Mouse (Mus musculus) heart, embryonic 10.5 days (tissue): ENCODE results near the gene Fahd1. TPM values are rescaled to one million over a fixed set of nuclear protein-coding genes. Genes with fewer than 3 reads are reported as not detected.

Experiments
- DNase-seq: peaks from one replicate; pipeline ENCODE4 v3.0.0-alpha.2; 2017; ENCODE audit warnings: low spot score
- H3K27ac ChIP-seq: fragments of 300-500 bp; sonication (generic); 2 replicates; pipeline ENCODE4 v1.5.1; 2016; ENCODE audit warnings: mild to moderate bottlenecking
- H3K27me3 ChIP-seq: fragments of 300-500 bp; sonication (generic); 2 replicates; pipeline ENCODE4 v1.6.1; 2016; ENCODE audit warnings: mild to moderate bottlenecking; ENCODE audit not compliant: poor library complexity, insufficient read depth, severe bottlenecking
- H3K36me3 ChIP-seq: fragments of 300-500 bp; sonication (generic); 2 replicates; pipeline ENCODE4 v1.6.1; 2016; ENCODE audit warnings: mild to moderate bottlenecking, moderate library complexity
- H3K4me1 ChIP-seq: fragments of 300-500 bp; sonication (generic); 2 replicates; pipeline ENCODE4 v1.6.1; 2016; ENCODE audit warnings: mild to moderate bottlenecking
- H3K4me3 ChIP-seq: fragments of 300-500 bp; sonication (generic); 2 replicates; pipeline ENCODE4 v1.5.1; 2016; ENCODE audit warnings: mild to moderate bottlenecking, moderate library complexity
- H3K9me3 ChIP-seq: fragments of 300-500 bp; sonication (generic); 2 replicates; pipeline ENCODE4 v1.6.1; 2016; ENCODE audit warnings: mild to moderate bottlenecking, moderate library complexity
- WGBS: fragments of 180-500 bp; shearing (Covaris S2); methylation state at CpG from one replicate; pipeline ENCODE4 v1.1.7; 2016; 5-methylcytosine and 5-hydroxymethylcytosine counted together
- polyA plus RNA-seq: library from polyadenylated mRNA; unstranded; fragments of >200 nt; fragmentation: Nextera tagmentation; extraction: Ambion mirVana; gene quantifications from 2 replicates; pipeline ENCODE4 v1.2.1, GENCODE M21; 2016

Gene Fahd1
- polyA plus RNA-seq, 1 experiment from 2014 or later: 31.4 TPM

DNA sequence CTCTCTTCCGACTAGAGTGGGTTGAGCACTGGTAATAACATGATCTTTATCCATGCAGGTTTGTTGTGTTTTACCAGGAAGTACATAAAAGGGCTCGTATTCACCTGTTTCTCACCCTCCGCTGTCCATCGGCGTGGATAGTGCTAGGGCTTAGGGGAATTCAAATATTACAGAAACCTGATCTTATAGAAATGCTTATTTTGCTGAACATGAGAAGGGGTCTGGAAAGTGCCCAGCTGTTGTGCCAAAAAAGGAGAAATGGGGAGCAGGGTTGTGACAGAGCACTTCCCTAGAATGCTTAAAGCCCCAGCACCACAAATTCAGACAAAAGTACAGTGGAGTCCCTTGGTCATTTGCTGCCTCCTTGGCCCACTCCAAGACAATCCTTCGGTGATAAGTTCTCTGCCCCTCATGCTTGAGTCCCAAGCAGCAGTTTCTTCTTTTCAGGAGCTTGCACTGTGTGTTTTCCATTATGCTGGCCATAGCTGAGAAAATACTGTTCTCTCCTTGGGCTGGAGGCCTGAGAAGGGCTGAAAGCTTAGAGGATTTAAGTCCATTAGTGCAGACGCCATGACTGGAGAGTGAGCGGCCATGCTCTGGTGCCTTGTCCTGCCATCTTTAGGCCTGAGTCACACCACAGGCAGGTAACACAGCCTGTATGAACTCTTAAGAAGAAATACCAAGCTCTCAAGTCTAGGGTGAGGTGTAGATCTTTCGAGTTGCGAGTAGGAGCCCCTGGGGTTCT lies 1.4 kb upstream of the Fahd1 start:
- WGBS: 79% methylated on average over 10 of the region's 10 CpGs
- Histone ChIP-seq H3K36me3 (peaks cover 27% of the 10 kb centered on the region; the same call in 1 of the 2 replicates), H3K27ac (no peak overlapping the region), H3K4me1 (peaks cover 21% of the 10 kb centered on the region), H3K27me3 (peaks cover 11% of the 10 kb centered on the region), H3K9me3 (no peaks in the 10 kb centered on the region), H3K4me3 (peak overlapping the region; percentile 85)
- DNase-seq: no peak

DNA sequence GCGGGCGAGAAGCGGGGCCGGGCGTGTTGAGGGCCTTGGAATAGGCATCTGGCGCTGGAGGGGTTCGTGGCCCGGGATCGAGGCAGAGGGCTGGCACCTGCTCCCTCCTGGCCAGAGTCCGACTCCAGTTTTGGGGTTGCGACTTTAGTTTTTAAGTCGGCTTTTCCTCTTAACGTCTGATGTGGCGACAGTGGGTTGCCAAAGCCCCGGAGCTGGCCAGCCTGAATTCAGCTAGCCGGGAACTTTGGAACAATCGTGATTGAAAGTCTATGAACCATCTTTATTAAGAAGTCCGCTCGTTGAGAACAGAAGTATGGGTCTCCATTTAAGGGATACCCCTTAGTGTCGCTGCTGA lies 586 bp upstream of the Fahd1 start:
- Histone ChIP-seq H3K9me3 (no peaks in the 10 kb centered on the region), H3K4me3 (peak overlapping the region; percentile 85), H3K36me3 (peaks cover 20% of the 10 kb centered on the region; the same call in 1 of the 2 replicates), H3K27me3 (peaks cover 11% of the 10 kb centered on the region), H3K27ac (peak overlapping the region; percentile 96), H3K4me1 (peaks cover 21% of the 10 kb centered on the region)
- WGBS: 1% methylated on average over 20 of the region's 20 CpGs
- DNase-seq: no peak

DNA sequence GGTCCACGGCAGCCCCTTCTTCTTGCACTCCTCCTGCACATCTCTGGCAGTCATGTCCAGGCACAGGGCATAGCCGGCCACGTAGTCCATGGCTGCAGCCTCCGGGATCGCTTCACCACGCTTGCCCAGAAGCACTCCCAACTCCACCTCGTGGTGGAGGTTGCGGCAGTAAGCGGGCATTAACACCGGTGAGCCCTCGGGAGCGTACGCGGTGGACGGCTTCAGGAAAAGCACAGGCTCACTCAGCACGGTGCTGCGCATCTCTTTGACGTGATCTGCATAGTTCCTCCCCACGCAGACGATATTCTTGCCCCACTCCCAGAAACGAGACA lies 465 bp downstream of the Fahd1 start:
- Histone ChIP-seq H3K9me3 (no peaks in the 10 kb centered on the region), H3K36me3 (peaks cover 15% of the 10 kb centered on the region; the same call in 1 of the 2 replicates), H3K27me3 (peaks cover 11% of the 10 kb centered on the region), H3K4me3 (peak overlapping the region; percentile 85), H3K4me1 (peaks cover 21% of the 10 kb centered on the region), H3K27ac (peak overlapping the region; percentile 96)
- WGBS: under 1% methylated on average over 21 of the region's 21 CpGs
- no peak for DNase-seq

DNA sequence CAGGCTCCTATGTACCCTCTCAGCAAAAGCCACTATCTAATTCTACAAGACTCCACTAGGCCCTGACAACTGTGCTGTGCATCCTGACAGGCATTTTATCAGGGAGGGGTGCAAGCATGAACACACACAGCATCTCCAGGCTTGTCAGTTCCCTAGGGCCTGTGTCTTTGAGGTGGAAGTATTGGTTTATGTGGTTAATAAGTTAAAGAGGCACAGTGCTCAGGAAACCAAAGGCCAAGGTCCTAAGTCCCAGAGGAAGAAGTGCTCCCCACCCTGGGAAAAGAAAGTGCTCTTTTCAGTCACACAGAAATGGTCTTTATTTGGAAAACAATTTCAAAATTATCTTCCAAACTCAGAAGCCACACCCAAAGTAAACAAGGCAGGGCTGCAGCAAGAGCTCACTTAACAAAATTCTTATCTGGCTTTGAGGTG lies 1.5 kb downstream of the Fahd1 start:
- peak overlapping the region; percentile 96; the same call in 1 of the 2 replicates for H3K27ac ChIP-seq
- H3K4me1 ChIP-seq: peaks cover 21% of the 10 kb centered on the region
- DNase-seq: peak; percentile 83
- H3K27me3 ChIP-seq: peaks cover 18% of the 10 kb centered on the region
- peak overlapping the region; percentile 85 for H3K4me3 ChIP-seq
- no peaks in the 10 kb centered on the region for H3K9me3 ChIP-seq
- H3K36me3 ChIP-seq: peaks cover 9% of the 10 kb centered on the region; the same call in 1 of the 2 replicates

DNA sequence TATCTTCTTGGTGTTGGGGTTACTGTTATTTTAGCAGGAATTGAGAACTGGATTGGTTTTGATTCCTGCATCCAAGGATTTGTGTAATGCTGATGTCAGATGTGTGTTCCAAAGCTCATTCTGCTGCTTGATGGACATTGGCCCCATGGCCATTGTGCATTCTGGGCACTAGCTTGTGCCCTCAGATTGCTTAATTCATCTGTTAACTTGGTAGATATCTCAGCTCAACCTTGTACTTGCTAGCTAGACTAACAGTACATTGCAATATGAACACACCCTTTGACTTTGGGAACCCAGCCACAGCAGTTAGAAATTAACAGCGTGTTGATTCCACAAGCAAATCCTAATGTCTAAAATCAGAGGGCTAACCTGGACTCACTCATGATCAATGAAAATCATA lies 2.8 kb downstream of the Fahd1 start:
- Histone ChIP-seq H3K4me3 (no peak overlapping the region), H3K36me3 (no peaks in the 10 kb centered on the region), H3K9me3 (no peaks in the 10 kb centered on the region), H3K27me3 (peaks cover 18% of the 10 kb centered on the region), H3K27ac (no peak overlapping the region), H3K4me1 (peaks cover 21% of the 10 kb centered on the region)
- DNase-seq: no peak
- 89% methylated on average over 1 of the region's 1 CpGs for WGBS

DNA sequence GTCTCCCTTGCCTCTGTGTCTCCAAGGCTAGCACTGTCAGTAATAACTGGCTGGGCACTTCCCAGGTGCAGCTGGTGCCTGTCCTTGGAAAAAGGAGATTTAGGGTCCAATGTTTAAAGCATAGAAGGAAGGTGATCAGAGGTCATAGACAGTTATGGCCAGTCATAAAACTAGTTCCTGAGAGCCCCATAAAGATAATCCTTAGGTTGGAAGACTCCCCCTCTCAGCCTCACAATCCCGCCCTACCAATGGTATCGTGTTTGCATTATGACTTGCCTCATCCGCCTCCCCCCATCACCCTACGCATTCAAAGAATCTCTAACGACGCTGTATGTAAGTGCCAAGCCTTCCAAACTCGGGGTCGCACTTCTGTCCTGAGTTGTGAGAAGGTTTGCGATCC lies 5.6 kb downstream of the Fahd1 start:
- no peaks in the 10 kb centered on the region for H3K36me3 ChIP-seq
- no peak for DNase-seq
- H3K4me3 ChIP-seq: no peak overlapping the region
- H3K27me3 ChIP-seq: peaks cover 14% of the 10 kb centered on the region
- peaks cover 10% of the 10 kb centered on the region for H3K4me1 ChIP-seq
- H3K9me3 ChIP-seq: no peaks in the 10 kb centered on the region
- no peak overlapping the region for H3K27ac ChIP-seq
- WGBS: 47% methylated on average over 9 of the region's 9 CpGs

DNA sequence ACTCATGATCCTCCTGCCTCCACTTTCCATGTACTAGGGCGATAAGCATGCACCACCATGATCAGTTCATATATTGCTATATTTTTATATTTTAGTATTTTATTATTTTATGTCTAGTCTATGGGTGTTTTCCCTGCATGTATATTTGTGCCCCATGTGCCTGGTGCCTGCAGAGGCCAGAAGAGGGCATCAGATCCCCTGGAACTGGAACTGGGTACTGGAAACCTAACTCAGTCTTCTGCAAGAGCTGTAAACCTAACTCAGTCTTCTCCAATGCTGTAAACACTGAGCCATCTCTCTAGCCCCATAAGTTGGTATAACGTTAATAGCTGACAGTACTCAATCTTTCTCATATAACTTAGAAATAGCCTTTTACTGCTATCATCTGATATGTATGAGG lies 7.5 kb downstream of the Fahd1 start:
- H3K36me3 ChIP-seq: no peaks in the 10 kb centered on the region
- H3K9me3 ChIP-seq: no peaks in the 10 kb centered on the region
- H3K4me3 ChIP-seq: no peak overlapping the region
- whole genome bisulfite sequencing: 54% methylated on average over 2 of the region's 2 CpGs
- peaks cover 14% of the 10 kb centered on the region for H3K27me3 ChIP-seq
- no peak for DNase-seq
- H3K27ac ChIP-seq: no peak overlapping the region
- no peaks in the 10 kb centered on the region for H3K4me1 ChIP-seq

DNA sequence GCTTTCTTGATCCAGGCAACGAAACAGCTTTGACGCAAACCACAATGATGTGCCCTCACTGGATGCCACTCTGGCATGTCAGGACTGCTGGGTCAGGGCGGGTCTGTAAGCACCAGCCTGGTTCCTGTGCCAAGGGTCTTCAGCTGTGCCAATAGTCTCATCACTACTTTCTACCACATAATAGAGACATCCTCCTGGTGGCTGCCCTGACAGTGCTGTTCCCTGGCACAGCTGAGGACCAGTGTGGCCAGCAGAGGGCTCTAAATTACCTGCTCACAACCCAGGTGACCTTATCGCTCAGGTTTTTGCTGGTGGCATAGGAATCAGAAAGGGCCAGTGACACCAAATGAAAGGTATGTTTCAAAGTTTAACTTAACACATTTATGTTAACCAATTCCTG lies 9.0 kb downstream of the Fahd1 start:
- DNase-seq: no peak
- H3K4me3 ChIP-seq: no peak overlapping the region
- no peak overlapping the region for H3K27ac ChIP-seq
- H3K4me1 ChIP-seq: no peaks in the 10 kb centered on the region
- H3K9me3 ChIP-seq: no peaks in the 10 kb centered on the region
- H3K36me3 ChIP-seq: no peaks in the 10 kb centered on the region
- 52% methylated on average over 4 of the region's 4 CpGs for WGBS
- peaks cover 17% of the 10 kb centered on the region for H3K27me3 ChIP-seq

DNA sequence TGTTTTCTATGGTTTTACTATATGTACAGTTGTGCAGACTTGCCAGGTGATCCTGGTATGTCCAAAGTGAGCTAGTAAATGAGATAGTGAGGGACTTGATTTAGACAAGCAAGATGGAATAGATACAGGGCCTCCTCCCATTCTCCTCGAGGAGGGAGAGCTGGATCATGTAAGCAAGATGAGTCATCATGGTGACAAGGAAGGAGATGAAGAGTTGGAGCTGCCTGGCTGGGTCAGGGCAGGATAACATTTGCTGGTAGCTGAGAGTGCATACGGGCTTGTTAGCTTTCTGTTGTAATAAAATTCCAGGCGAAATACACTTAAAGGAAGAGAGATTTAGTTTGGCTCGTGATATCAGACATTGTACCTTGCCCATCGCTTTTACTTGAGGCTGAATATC lies 9.8 kb downstream of the Fahd1 start:
- no peaks in the 10 kb centered on the region for H3K36me3 ChIP-seq
- H3K27me3 ChIP-seq: peaks cover 17% of the 10 kb centered on the region
- no peaks in the 10 kb centered on the region for H3K9me3 ChIP-seq
- DNase-seq: no peak
- no peaks in the 10 kb centered on the region for H3K4me1 ChIP-seq
- no peak overlapping the region for H3K27ac ChIP-seq
- no peak overlapping the region for H3K4me3 ChIP-seq
- WGBS: 47% methylated on average over 5 of the region's 5 CpGs

DNA sequence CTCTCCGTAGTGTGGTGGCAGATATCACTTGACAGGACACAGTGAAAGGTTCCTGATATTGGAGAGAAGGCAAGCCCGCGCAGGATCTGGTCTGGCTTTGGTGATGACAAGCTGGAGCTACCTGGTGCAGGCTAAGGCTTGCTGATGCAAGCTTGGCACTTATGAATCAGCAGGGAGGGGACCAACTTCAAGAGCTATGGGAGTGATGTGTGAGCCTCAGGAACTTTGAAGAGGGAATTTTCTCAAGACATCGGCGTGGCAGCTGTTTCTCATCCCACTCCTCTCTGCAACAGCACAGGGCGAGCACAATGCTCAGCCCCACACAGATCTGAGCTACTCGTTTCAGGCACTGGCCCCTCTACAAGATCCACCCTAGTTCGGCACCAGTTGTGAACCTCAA lies 10.3 kb downstream of the Fahd1 start, which contains the start of gene Hagh:
TSS of gene Hagh (plus strand) at position 302 of the 400 bp plus-strand sequence.
- WGBS: 56% methylated on average over 8 of the region's 8 CpGs
- peaks cover 17% of the 10 kb centered on the region for H3K27me3 ChIP-seq
- no peak within 1 kb of the TSS for H3K27ac ChIP-seq
- no peak within 1 kb of the TSS for H3K4me3 ChIP-seq
- no peaks in the 10 kb centered on the region for H3K4me1 ChIP-seq
- no peak for DNase-seq
- H3K36me3 ChIP-seq: no peaks in the 10 kb centered on the region
- H3K9me3 ChIP-seq: no peaks in the 10 kb centered on the region

DNA sequence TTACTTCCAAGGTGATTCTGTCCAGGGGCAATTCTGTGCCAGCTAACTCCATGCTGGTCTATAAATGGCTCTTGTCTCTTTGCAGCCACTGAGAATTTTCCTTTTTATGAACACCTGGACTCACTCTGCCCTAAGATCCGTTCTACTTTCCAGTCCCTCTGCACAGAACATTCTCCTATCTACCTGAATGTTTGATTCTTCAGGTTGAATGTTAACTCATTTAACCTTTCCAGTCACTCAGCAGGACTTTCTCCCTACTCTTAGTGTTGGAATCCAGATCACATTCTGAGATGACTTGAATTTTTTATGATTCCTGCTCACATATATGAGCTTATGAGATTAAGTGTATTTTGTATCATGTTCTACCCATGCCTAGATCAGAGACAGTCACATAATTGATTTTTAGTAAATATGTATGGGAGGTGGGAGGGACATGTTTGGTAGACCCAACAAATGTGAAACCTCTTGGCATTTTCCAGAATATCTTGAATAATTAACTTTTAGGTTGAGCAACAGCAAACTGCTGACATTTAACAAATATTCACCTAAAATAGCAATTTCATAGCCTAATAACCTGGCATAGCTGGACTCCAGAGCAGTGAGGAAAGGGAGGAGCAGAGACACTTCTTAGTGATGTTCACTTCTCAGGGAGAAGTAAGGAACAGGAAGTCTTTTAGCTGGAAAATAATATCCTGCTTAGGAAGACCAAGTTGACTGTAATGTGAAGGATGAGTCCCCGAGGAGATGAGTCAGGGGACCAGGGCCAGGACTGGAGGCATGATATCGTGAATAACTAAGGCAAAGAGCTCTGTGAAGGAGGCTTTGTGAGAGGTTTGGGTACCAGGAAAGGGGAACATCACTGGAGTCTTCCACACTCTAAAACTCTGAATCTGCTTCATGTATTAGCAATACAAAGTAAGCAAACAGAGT lies 28.5 kb downstream of the Fahd1 start:
- Histone ChIP-seq H3K4me3 (no peak overlapping the region), H3K27me3 (peaks cover 16% of the 10 kb centered on the region; the same call in 1 of the 2 replicates), H3K4me1 (no peaks in the 10 kb centered on the region), H3K9me3 (no peaks in the 10 kb centered on the region), H3K36me3 (no peaks in the 10 kb centered on the region), H3K27ac (no peak overlapping the region)
- DNase-seq: no peak
- 48% methylated on average over 3 of the region's 3 CpGs for WGBS

DNA sequence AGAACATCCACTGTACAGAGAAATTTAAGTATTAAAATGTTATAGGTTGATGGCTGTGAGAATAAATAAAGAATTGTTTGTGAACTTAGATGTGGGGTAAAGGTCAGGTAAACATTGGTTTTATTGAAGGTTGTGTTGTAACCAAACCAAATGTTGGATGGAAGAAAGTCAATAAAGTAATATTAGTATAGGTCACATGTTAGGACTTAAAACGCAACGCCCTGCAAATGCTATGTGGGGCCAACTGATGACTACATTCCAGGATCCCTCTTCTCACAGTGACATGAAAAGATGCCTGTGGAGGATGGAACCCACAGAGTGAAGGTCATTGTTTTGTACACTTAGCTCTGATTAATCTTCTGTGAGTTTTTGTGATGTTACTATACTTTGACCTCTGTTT lies 30.7 kb downstream of the Fahd1 start:
- WGBS: 65% methylated on average over 2 of the region's 2 CpGs

DNA sequence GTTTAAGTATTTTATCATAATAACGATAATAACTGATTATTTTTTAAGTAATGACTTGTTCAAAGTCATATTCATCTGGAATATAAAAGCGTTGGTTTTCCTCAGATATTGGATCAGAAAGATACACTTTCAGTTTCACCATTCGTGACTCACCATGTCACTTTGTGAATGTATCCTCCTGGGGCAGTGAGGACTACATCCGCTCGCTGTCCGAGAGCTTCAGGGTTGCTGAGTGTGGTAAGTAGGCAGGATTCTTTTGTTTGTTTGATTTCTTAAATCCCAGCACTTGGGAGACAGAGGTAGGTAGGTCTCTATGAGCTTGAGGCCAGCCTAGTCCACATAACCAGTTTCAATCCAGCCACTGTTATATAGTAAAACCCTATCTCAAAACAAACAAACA lies 32.0 kb downstream of the Fahd1 start:
- no peak for DNase-seq
- 52% methylated on average over 6 of the region's 6 CpGs for WGBS
- Histone ChIP-seq H3K4me3 (no peak overlapping the region), H3K9me3 (no peaks in the 10 kb centered on the region), H3K36me3 (no peaks in the 10 kb centered on the region), H3K27ac (no peak overlapping the region), H3K4me1 (no peaks in the 10 kb centered on the region), H3K27me3 (peaks cover 4% of the 10 kb centered on the region; the same call in 1 of the 2 replicates)

More for the DNA sequence above, 30.7 kb downstream of the Fahd1 start:
- H3K4me1 ChIP-seq: no peaks in the 10 kb centered on the region
- no peak overlapping the region for H3K27ac ChIP-seq
- H3K27me3 ChIP-seq: peaks cover 3% of the 10 kb centered on the region; the same call in 1 of the 2 replicates
- H3K9me3 ChIP-seq: no peaks in the 10 kb centered on the region
- no peak overlapping the region for H3K4me3 ChIP-seq
- no peaks in the 10 kb centered on the region for H3K36me3 ChIP-seq
- no peak for DNase-seq
